Mouse (Mus musculus): ENCODE measurements around the gene Bhlha9.

Bhlha9 gene

GRCm38 (mm10) chr11:76671871-76672475, at the start of gene Bhlha9:
Gene Bhlha9, plus strand, starts transcription at chr11:76672470.
- CTCF ChIA-PET = interaction anchor here (0.6 kb wide), 1 partner anchor 275 kb away, joined by 7 read pairs; no protein-coding TSS in a partner anchor

GRCm38 (mm10) chr11:76622566-76623205, 49.6 kb upstream of the Bhlha9 start:
- CTCF ChIA-PET = no interaction called here

- CTCF ChIA-PET = no interaction called here
Measured at GRCm38 (mm10) chr11:76623206-76623961, 48.9 kb upstream of the Bhlha9 start.

DNA sequence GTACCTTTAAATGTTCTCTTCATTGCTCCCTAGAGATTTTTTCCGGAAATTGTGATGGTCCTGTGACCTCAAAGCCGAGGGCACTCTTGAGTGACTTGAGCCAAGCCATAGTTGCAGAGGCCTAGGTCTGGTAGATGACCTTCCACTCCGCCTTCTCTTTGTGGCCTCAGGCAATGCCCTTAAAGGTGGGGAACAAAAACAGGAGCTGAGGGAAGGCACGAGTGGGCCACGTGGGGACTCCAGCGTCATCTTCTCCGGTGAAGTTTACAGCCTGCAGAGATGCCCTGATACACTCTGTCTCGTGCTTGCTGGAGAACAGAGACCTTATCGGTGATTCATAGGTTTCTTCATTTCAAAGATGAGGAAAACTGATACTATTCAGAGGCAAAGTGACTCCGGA, 48.2 kb upstream of the Bhlha9 start:
- CTCF ChIA-PET = interaction anchor here (0.6 kb wide), 1 partner anchor 1726 kb away, joined by 3 read pairs; no protein-coding TSS in a partner anchor

DNA sequence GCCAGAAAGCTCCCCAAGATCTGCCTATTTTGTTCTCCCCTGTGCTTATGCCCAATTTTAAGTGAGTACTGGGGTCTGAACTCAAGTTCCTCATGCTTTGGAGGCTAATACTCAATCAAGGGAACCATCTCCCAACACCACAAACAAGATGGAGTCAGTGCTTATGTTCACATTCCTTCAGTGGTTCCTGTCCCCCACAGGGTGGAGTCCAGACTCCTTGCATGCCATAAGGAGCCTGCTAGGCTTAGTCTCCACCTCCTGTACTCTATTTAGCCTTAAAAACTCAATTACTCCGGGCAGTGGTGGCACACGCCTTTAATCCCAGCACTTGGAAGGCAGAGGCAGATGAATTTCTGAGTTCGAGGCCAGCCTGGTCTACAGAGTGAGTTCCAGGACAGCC, 47.4 kb upstream of the Bhlha9 start:
- CTCF ChIA-PET = no interaction called here

GRCm38 (mm10) chr11:76628613-76629012, 43.7 kb upstream of the Bhlha9 start:
- CTCF ChIA-PET = no interaction called here

DNA sequence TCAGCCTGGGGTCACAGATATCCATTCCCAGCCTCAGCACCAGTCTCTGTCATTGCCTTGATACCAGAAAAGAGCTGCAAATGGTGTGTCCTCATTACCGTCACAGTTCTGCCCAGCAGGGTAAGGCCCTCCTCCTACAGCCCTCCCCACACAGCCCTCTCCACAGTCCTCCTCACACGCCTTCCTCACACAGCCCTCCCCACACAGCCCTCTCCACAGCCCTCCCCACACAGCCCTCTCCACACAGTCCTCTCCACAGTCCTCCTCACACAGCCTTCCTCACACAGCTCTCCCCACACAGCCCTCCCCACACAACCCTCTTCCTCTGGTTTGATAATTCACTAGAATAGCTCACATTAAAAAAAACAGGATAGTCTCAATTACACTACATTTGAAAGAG, 42.2 kb upstream of the Bhlha9 start:
- CTCF ChIA-PET = no interaction called here

- CTCF ChIA-PET = interaction anchor here (1.4 kb wide), 1 partner anchor 16 kb away, joined by 6 read pairs; no protein-coding TSS in a partner anchor
Measured at GRCm38 (mm10) chr11:76630487-76630886, 41.8 kb upstream of the Bhlha9 start.

- CTCF ChIA-PET = no interaction called here
Measured at GRCm38 (mm10) chr11:76639269-76639985, 32.8 kb upstream of the Bhlha9 start.

DNA sequence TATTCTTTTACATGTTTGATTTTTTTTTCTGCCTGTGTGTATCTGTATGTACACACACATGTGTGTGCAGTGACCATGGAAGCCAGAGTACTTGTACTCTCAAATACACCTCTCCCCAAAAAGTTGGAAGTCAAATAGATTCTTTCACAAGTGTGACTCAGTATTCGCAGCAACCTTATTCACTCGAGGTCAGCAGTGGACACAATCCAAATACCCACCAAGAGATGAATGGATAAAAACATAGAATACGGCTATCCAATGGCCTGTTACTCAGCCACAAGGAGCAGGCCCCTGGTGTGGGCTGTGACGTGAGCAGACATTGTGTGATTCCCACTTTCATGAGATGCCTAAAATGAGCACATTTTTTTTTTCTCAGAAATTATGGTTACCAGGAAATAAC, 32.0 kb upstream of the Bhlha9 start:
- CTCF ChIA-PET = no interaction called here

GRCm38 (mm10) chr11:76644257-76644656, 28.0 kb upstream of the Bhlha9 start:
- CTCF ChIA-PET = no interaction called here

GRCm38 (mm10) chr11:76645036-76645435, 27.2 kb upstream of the Bhlha9 start:
- CTCF ChIA-PET = interaction anchor here (0.5 to 1.4 kb wide), 3 partner anchors 98 to 108 kb away, joined by 3 to 5 read pairs (median 3); no protein-coding TSS in a partner anchor

- CTCF ChIA-PET = interaction anchor here (0.6 to 1.4 kb wide), 5 partner anchors 15 to 1954 kb away, joined by 3 to 8 read pairs (median 3); no protein-coding TSS in a partner anchor
Measured at GRCm38 (mm10) chr11:76645955-76646354, 26.3 kb upstream of the Bhlha9 start.

- CTCF ChIA-PET = interaction anchor here (0.8 kb wide), 1 partner anchor 1953 kb away, joined by 8 read pairs; no protein-coding TSS in a partner anchor
Measured at GRCm38 (mm10) chr11:76647062-76647461, 25.2 kb upstream of the Bhlha9 start.

- CTCF ChIA-PET = no interaction called here
Measured at GRCm38 (mm10) chr11:76647500-76647899, 24.8 kb upstream of the Bhlha9 start.

- CTCF ChIA-PET = no interaction called here
Measured at GRCm38 (mm10) chr11:76650862-76651560, 21.3 kb upstream of the Bhlha9 start.

- CTCF ChIA-PET = no interaction called here
Measured at GRCm38 (mm10) chr11:76652838-76653334, 19.4 kb upstream of the Bhlha9 start.

DNA sequence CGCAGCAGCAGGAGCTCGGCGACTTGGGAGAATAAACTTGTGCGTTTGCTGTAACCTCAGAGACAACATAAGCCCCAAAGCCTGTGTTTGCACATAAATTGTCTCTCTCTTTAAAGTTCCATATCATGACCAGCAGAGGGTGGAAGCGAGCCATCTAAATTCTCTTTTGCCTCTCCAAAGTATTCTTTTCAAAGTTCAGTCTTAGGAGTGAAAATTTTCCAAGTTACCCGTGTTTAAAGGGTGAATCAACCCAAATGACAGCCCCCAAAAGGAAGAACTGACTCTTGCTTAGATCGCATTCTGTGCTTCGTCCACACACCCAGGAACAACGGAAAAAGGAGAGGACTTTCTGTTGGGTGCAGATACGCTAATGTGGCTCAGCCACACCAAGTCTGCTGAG, 17.2 kb upstream of the Bhlha9 start:
- CTCF ChIA-PET = no interaction called here

- CTCF ChIA-PET = no interaction called here
Measured at GRCm38 (mm10) chr11:76657450-76657970, 14.8 kb upstream of the Bhlha9 start.

DNA sequence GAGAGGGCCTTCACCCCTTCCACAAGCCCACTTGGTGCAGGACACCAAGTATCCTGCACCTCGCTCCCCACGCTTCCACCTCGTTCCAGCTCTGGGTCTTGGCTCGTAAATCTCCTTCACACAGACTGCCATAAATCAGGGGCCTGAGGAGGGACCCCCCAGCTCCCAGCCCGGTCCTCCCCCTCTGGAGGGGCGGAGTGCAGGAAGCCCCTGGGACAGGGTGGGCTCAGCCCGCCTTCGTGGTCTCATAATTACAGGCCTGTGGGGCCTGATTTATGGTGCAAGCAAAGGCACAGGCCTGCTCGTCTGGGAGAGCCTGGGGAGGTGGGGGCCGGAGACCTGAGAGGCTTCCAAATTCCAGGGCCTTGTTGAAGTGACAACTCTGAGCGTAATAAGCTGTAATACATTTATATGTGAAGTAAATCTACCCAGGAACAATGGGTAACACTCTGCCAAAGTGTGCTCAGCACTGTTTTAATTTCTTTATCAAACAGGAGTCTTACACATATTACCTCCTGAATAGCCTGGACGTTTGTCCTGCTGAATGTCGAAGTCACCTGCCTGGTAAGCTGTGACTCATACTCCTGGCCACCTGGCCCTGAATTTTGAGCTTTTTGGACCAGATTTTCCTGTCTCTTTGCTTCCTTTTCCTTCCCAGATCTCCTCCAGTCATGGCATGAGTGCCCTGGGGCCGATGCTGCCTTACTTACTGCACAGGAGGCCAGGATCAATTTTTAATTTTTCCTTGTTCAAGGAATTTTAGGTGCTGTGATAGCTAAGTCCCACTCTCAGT, 12.9 kb upstream of the Bhlha9 start:
- CTCF ChIA-PET = interaction anchor here (0.7 kb wide), 1 partner anchor 1231 kb away, joined by 8 read pairs; no protein-coding TSS in a partner anchor
